Mouse (Mus musculus) small intestine, adult 2 months (tissue): ENCODE results near the gene Lacc1.

Experiments used
- CTCF ChIP-seq: fragments of 200-500 bp; IDR thresholded peaks from 2 replicates; pipeline ENCODE4 v1.5.1; 2012; ENCODE audit warnings: low read depth, mild to moderate bottlenecking, control low read depth, inconsistent platforms, low read length, moderate library complexity, mixed read lengths; ENCODE audit not compliant: insufficient replicate concordance, insufficient read length; ENCODE audit errors: extremely low read depth
- POLR2A ChIP-seq: fragments of 200-500 bp; IDR thresholded peaks from 2 replicates; pipeline ENCODE4 v1.6.1; 2012; ENCODE audit warnings: low read depth, mild to moderate bottlenecking, control low read depth, inconsistent platforms, low read length, moderate library complexity

- TF ChIP-seq CTCF = no peak
- TF ChIP-seq POLR2A = no peak
Measured at GRCm38 (mm10) chr14:77033391-77033790, 3.3 kb downstream of the Lacc1 start.
